Mouse (Mus musculus) layer of hippocampus, adult 9-11 months (tissue): Measurements from ENCODE around the gene Thnsl2.

Source experiments
- DNase-seq: peaks from one replicate; pipeline ENCODE4 v3.0.0; 2022

The Thnsl2 gene

DNA sequence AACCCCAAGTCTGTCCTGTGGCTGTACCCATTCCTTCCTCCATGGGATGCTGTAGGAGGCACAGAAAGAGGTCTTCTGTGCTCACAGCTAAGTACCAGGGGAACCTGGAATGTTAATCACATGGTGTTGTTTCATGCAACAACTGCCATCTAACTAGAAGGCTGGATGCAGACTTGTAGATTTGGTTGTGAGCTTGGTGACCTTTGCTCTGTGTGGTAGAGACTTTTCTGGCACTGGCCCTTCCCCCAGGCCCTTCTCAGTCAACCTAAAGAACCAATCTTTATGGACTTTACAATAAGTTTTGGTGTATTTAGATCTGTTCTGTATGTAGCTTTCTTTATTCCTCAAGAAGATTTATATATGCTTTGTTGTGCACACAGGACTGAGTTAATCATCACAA lies 13.2 kb downstream of the Thnsl2 start:
- DNase-seq: no peak

DNA sequence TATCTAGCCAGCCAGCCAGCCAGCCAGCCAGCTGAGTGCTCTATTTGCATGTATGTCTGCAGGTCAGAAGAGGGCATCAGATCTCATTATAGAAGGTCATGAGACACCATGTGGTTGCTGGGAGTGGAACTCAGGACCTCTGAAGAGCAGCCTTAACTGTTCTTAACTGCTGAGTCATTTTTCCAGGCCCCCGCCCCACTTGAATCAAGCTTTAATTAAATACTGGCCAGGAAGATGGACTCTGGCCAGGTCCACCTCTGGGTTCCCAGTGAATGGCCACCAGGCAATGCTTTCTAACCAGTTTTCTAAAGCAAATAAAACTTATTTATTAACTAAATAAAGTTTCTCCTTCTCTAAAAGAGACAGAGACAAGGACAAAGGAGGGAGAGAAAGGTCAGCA lies 14.0 kb downstream of the Thnsl2 start:
- DNase-seq: no peak

GRCm38 (mm10) chr6:71129071-71129470 lies 15.2 kb downstream of the Thnsl2 start:
- DNase-seq: no peak

- no peak for DNase-seq
Measured at GRCm38 (mm10) chr6:71126290-71126689, 17.9 kb downstream of the Thnsl2 start.

DNA sequence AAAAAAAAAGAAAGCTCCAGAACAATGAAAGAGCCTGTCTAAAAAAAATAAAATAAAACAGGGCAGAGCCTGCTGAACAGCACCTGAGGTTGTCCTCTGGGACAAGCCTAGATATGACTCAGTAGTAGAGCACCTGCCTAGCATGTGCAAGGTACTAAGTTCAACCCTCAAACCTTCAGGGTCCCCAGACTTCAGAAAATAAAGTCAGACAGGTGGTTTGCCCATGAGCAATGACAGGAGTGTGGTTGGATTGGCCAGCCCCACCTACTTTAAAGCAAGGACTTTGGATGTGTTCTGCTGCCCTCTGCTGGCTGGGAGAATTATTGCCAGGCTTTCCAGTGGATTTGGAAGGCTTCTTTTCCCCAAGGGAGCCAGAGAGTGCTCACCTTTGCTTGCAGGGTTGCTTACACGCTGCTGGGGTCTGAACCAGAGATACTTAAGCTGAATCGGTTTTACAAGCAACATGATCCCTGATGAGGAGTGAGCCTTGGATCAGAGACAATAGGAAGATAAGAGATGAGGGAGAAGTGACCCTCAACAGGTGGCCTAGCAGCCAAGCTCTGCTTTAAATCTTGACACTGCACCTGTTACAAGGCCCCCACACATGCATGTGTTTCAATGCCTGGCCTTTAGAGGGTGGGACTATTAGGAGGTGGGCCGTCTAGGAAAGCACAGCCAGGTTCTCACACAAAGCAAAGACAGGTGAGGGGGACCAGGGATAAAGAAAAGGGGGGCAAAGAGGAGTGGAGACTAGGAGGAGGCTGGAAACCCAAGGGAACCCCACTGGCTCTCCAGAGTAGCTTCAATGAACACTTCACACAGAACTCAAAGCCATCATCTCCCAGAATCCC lies 19.0 kb downstream of the Thnsl2 start:
- peak; percentile 59 for DNase-seq

- DNase-seq: no peak
Measured at GRCm38 (mm10) chr6:71119577-71120254, 24.5 kb downstream of the Thnsl2 start.

- DNase-seq: no peak
Measured at GRCm38 (mm10) chr6:71111419-71112113, 32.7 kb downstream of the Thnsl2 start.

DNA sequence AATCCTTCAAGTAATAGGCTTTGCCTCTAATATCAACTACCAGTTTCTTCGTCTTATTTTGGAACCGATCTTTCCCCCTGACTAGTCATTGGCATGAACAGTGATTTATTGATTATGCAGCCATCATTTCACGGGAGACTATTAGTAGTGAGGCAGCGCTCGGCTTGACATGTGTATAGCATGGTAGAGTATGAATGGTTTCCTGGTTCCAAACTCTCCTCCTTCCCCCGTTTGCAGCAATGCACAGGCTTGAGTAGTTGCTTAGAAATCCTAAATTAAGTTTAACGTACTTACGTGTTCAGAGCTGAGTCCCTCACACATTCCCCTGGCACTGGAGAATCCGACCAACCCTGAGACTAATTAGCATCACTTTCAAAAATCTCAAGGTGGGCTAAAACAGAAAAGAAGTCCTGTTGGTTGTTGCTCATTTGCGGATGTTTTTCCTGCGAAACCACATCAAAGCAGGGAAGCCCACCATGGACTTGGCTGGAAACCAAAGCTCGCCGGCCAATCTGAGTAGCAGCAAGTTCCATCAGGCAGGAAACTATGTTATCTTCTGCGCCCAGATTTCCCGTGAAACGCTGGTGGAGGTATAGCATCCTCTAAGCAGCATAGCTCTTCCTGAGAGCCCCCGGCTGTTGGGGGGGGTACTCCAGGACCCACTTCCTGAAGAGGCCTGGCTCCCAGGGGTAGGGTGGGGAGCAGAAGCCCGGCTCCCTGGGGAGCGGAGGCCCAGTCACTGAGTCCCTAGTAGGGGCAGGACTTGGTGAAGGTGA lies 37.9 kb downstream of the Thnsl2 start:
- no peak for DNase-seq

- no peak for DNase-seq
Measured at GRCm38 (mm10) chr6:71096126-71096525, 48.1 kb downstream of the Thnsl2 start.

- peak; percentile 36 for DNase-seq
Measured at GRCm38 (mm10) chr6:71094693-71095092, 49.5 kb downstream of the Thnsl2 start.

GRCm38 (mm10) chr6:71093686-71094085 lies 50.6 kb downstream of the Thnsl2 start:
- no peak for DNase-seq

GRCm38 (mm10) chr6:71090475-71090874 lies 53.8 kb downstream of the Thnsl2 start:
- DNase-seq: no peak

- no peak for DNase-seq
Measured at GRCm38 (mm10) chr6:71089735-71090134, 54.5 kb downstream of the Thnsl2 start.

DNA sequence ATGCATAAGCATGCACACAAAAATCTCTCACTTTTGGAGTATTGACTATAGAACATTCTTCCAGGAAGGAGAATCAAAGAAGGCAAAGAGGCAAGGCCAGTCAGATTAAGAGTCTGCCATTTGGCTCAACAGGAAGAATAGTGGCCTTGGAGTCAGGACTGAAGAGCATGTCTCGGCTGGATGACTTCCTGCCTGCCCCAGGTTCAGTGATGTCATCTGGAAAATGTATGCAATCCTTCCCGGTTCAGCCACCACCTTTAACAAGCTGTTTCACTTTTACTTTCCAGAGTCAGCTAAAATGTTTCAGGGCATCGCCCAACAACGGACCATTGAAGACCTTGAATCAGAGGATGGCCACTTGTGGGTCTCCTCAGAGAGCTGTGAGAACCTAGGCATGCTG lies 55.2 kb downstream of the Thnsl2 start:
- no peak for DNase-seq

DNA sequence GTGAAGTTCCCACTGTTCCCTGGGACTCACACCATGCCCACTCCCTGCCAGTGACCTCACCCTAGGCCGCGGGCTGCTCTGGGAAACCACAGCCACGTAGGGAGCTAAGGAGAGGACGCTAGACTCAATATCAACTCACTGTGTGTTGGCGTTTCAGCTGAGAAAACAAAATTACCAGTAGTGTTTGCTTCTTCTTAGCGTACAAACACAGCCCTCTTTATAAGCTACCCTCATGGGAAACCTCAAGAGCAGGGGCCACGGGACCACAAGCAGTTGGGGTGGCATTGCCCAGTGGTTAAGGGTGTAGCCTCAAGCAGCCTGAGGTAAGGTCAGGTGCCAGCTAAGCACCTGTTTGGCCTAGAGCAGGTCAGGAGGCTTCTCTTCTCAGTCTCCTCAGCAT lies 60.8 kb downstream of the Thnsl2 start:
- DNase-seq: no peak

GRCm38 (mm10) chr6:71082084-71082483 lies 62.2 kb downstream of the Thnsl2 start:
- no peak for DNase-seq

- no peak for DNase-seq
Measured at GRCm38 (mm10) chr6:71081230-71081629, 63.0 kb downstream of the Thnsl2 start.
